10 mouse cellular contexts compared by ENCODE assay signal in genomic region chr12:59260362-59260761, GRCm38 (mm10). TPM values are rescaled to one million over a fixed set of nuclear protein-coding genes. Genes with fewer than 3 reads are reported as not detected.
DNase-seq lines count a peak whose midpoint lies in the region; ATAC-seq and TF ChIP-seq lines count a peak whose summit lies in the region.
"Had no signal": no experiment of that assay in that cellular context is flagged by ENCODE, and none has a peak within 500 bp of the region (broad histone marks: within the 10 kb centered on the region; RNA-seq: fewer than 3 reads in every experiment).

No protein-coding gene starts in this region.

- H3K4me1 ChIP-seq in hindbrain, embryonic 11.5 days (replicated peaks; ENCODE audit: control insufficient read depth, insufficient read depth, low read length): no peaks in the 10 kb centered on the region
- peaks cover 5% of the 10 kb centered on the region; the same call in 1 of the 2 replicates for H3K4me1 ChIP-seq in hindbrain, embryonic 10.5 days (replicated peaks)
- H3K4me1 ChIP-seq in forebrain, embryonic 15.5 days: peaks cover 7% of the 10 kb centered on the region; the same call in 1 of the 2 replicates
- peaks cover 20% of the 10 kb centered on the region for H3K4me1 ChIP-seq in midbrain, embryonic 15.5 days

- no peaks in the 10 kb centered on the region for H3K27me3 ChIP-seq in hindbrain, embryonic 11.5 days (ENCODE audit: control insufficient read depth, insufficient read depth, low read length)
- no peaks in the 10 kb centered on the region for H3K27me3 ChIP-seq in hindbrain, embryonic 10.5 days (ENCODE audit: insufficient read depth, poor library complexity, severe bottlenecking)
- H3K27me3 ChIP-seq in forebrain, embryonic 15.5 days: no peaks in the 10 kb centered on the region
- no peaks in the 10 kb centered on the region for H3K27me3 ChIP-seq in midbrain, embryonic 15.5 days (replicated peaks)

- H3K4me3 ChIP-seq in hindbrain, embryonic 11.5 days (ENCODE audit: low read depth, low read length): no peak overlapping the region
- H3K4me3 ChIP-seq in hindbrain, embryonic 10.5 days: no peak overlapping the region
- H3K4me3 ChIP-seq in forebrain, embryonic 15.5 days: no peak overlapping the region
- H3K4me3 ChIP-seq in layer of hippocampus, adult 2 months: no peak overlapping the region
- H3K4me3 ChIP-seq in midbrain, embryonic 15.5 days: no peak overlapping the region

- peak; percentile 24 for DNase-seq in hindbrain, embryonic 11.5 days (ENCODE audit: low spot score)
- no peak for DNase-seq in hindbrain, embryonic 10.5 days (ENCODE audit: low spot score)
- DNase-seq in layer of hippocampus, adult 2 months (ENCODE audit: low spot score in 2 of 2): peak; percentile 31 to 65
- DNase-seq in T-cell, adult 2 months (ENCODE audit: low spot score): no peak
- no peak for DNase-seq in cerebellum, postnatal 25 days
- no peak for DNase-seq in adrenal gland, postnatal 36 days
- DNase-seq: heart, postnatal 10 days; kidney, postnatal 25 days had no signal

- H3K9ac ChIP-seq in hindbrain, embryonic 11.5 days (ENCODE audit: low read depth, low read length): no peak overlapping the region
- no peak overlapping the region for H3K9ac ChIP-seq in forebrain, embryonic 15.5 days (replicated peaks)
- H3K9ac ChIP-seq in midbrain, embryonic 15.5 days: no peak overlapping the region

- H3K4me2 ChIP-seq in hindbrain, embryonic 11.5 days (replicated peaks; ENCODE audit: low read depth, low read length): no peak overlapping the region
- H3K4me2 ChIP-seq in forebrain, embryonic 15.5 days (replicated peaks): no peak overlapping the region
- no peak overlapping the region; the same call in 1 of the 2 replicates for H3K4me2 ChIP-seq in midbrain, embryonic 15.5 days

- ATAC-seq in hindbrain, embryonic 11.5 days (ENCODE audit: low FRiP score): no peak
- ATAC-seq in forebrain, embryonic 15.5 days (replicated peaks): peak; percentile 71
- ATAC-seq in midbrain, embryonic 15.5 days (replicated peaks): peak; percentile 90

- no peak for TF ChIP-seq CTCF in layer of hippocampus, adult 2 months (conservative IDR thresholded peaks at IDR 0.05)

- H3K27ac ChIP-seq in hindbrain, embryonic 11.5 days (ENCODE audit: low read depth, low read length): no peak overlapping the region
- no peak overlapping the region for H3K27ac ChIP-seq in hindbrain, embryonic 10.5 days
- peak overlapping the region; percentile 63 for H3K27ac ChIP-seq in forebrain, embryonic 15.5 days (replicated peaks)
- H3K27ac ChIP-seq in layer of hippocampus, adult 2 months: peak overlapping the region; percentile 76
- peak overlapping the region; percentile 79 for H3K27ac ChIP-seq in midbrain, embryonic 15.5 days

- H3K9me3 ChIP-seq in hindbrain, embryonic 11.5 days (ENCODE audit: control insufficient read depth, low read length): no peaks in the 10 kb centered on the region
- H3K9me3 ChIP-seq in hindbrain, embryonic 10.5 days: no peaks in the 10 kb centered on the region
- no peaks in the 10 kb centered on the region for H3K9me3 ChIP-seq in forebrain, embryonic 15.5 days
- H3K9me3 ChIP-seq in midbrain, embryonic 15.5 days: no peaks in the 10 kb centered on the region

- H3K36me3 ChIP-seq in hindbrain, embryonic 11.5 days (ENCODE audit: control insufficient read depth, insufficient read depth, low read length): no peaks in the 10 kb centered on the region
- no peaks in the 10 kb centered on the region for H3K36me3 ChIP-seq in hindbrain, embryonic 10.5 days
- no peaks in the 10 kb centered on the region for H3K36me3 ChIP-seq in forebrain, embryonic 15.5 days
- H3K36me3 ChIP-seq in midbrain, embryonic 15.5 days (replicated peaks): no peaks in the 10 kb centered on the region

RNA-seq across cellular contexts. Expression of gene Fbxo33, which starts 40.8 kb away (rescaled TPM):
- 8.1 and 10.3 TPM in 2 replicates for polyA plus RNA-seq in hindbrain, embryonic 11.5 days (2014; fragmentation: Nextera tagmentation; extraction: Ambion mirVana)
- polyA plus RNA-seq in hindbrain, embryonic 10.5 days (2016; fragmentation: Nextera tagmentation; extraction: Ambion mirVana): 5.8 and 6.4 TPM in 2 replicates
- 8.2 and 9.3 TPM in 2 replicates for polyA plus RNA-seq in forebrain, embryonic 15.5 days (2015; fragmentation: Nextera tagmentation; extraction: Ambion mirVana)
- 10 to 100 TPM; 55.9 to 61.1 TPM for total RNA-seq in layer of hippocampus, adult 2 months (2021)
- 7.3 and 8.1 TPM in 2 replicates for polyA plus RNA-seq in midbrain, embryonic 15.5 days (2015; fragmentation: Nextera tagmentation; extraction: Ambion mirVana)
- 10 to 100 TPM; 39.8 to 49.4 TPM for total RNA-seq in adrenal gland, postnatal 36 days (2021)

Comparison
In these comparisons a context has a peak if more than half of its experiments do, and no peak if none do; other contexts are left out.
1. DNase-seq: peak in hindbrain, embryonic 11.5 days (single experiment) and layer of hippocampus, adult 2 months (2 of 2); none in hindbrain, embryonic 10.5 days (single experiment), T-cell, adult 2 months (single experiment), cerebellum, postnatal 25 days (0 of 2) and adrenal gland, postnatal 36 days (0 of 2).
2. H3K27ac ChIP-seq: peak in forebrain, embryonic 15.5 days (single experiment), layer of hippocampus, adult 2 months (single experiment) and midbrain, embryonic 15.5 days (single experiment); none in hindbrain, embryonic 11.5 days (single experiment) and hindbrain, embryonic 10.5 days (single experiment).